Mouse (Mus musculus): Measurements from ENCODE around the gene Gabarapl2. TPM values are rescaled to one million over a fixed set of nuclear protein-coding genes. Genes with fewer than 3 reads are reported as not detected.
A peak's percentile ranks its signal among the peaks of the same experiment; 100 is the strongest.
"Not testable (repeated sequence)": the region's sequence is repeated elsewhere in the genome, so short reads cannot be mapped to it uniquely, and the experiment has no call there.

Gabarapl2 gene
- total RNA-seq, 2 experiments from 2014 or later, result 90.1 to 93.5 TPM

DNA sequence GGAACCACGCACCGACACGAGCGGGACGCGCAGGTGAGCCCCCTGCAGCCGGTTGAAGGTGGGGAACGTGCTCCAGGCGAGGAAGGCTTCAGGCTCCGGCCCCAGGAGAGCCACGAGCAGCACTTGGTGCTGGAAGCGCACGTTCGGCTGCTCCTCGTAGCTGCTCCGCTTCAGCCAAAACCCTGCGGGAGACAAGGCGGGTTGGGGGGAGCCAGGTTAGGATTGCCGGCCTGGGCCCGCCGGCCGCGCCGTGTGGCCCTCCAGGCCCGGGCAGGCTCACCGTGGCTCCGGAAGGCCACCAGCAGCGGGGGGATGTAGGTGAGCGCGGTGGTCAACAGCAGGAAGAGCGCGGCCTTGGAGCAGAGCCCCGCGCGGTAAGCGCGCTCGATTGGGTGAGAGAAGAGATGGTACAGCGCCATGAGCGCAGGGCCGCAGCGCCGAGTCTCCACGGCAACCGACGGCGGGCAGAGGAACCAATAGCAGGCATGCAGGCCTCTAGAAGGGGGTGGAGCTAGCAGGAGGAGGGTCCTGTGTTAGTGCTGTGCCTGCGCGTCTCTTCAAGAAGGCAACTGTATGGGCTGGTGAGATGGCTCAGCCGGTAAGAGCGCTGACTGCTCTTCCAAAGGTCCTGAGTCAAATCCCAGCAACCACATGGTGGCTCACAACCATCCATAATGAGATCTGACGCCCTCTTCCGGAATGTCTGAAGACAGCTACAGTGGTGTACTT lies 7.0 kb upstream of the Gabarapl2 start, which contains the start of gene Tmem231:
Gene Tmem231 (minus strand): TSS at position 534 of the 729 bp plus-strand sequence.
- DNase-seq, result peak; percentile 74 to 79
- intact Hi-C loops (cut with DNase I), result no loop called here

GRCm38 (mm10) chr8:111934201-111934600 lies 6.3 kb upstream of the Gabarapl2 start:
- intact Hi-C loops (cut with DNase I), result no loop called here
- no peak for DNase-seq

DNA sequence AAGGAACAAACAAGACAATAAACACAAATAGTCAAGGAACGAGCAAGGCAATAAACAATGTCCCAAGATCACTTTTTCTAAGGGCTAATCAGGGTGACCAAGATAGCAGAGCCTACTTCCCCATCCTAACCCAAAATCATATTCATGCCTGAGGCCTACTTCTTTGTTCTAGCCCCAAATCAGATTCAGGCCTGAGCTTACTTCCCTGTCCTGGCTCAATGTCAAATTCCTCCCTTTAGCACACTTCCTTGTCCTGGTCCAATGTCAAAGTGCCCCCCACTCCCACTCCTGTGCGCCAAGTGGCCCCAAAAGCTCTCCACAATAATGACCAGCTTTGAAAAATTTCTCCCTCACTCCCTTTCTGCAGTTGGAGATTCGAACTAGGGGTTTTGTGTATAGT lies 3.3 kb upstream of the Gabarapl2 start:
- intact Hi-C loops (cut with DNase I), result no loop called here

GRCm38 (mm10) chr8:111938076-111938985 lies 2.2 kb upstream of the Gabarapl2 start:
- intact Hi-C loops (cut with DNase I); DNase-seq: not testable (repeated sequence)

More for the DNA sequence above, 3.3 kb upstream of the Gabarapl2 start:
- no peak for DNase-seq

- intact Hi-C loops (cut with DNase I), result no loop called here
Observed at GRCm38 (mm10) chr8:111939516-111940142, 874 bp upstream of the Gabarapl2 start.

DNA sequence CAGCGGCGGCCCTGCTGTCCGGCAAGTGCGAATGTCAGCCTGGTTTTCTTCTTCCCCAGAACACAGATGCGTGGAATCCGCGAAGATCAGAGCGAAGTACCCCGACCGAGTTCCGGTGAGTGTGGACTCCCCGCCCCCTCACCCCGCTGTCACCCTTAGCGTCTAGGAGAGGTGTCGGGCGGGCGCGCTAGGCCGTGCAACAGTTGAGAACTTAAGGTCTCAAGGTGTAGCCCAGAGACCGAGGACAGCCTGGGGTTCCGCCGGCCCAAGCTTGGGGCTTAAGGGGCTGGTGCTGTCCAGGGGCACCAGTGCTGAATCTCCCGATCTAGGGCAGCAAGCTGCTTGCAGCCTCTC lies 575 bp downstream of the Gabarapl2 start:
- DNase-seq, result peak; percentile 12 to 36
- intact Hi-C loops (cut with DNase I), result no loop called here

More at GRCm38 (mm10) chr8:111939516-111940142, 874 bp upstream of the Gabarapl2 start:
- DNase-seq, result peak; percentile 18 to 19

DNA sequence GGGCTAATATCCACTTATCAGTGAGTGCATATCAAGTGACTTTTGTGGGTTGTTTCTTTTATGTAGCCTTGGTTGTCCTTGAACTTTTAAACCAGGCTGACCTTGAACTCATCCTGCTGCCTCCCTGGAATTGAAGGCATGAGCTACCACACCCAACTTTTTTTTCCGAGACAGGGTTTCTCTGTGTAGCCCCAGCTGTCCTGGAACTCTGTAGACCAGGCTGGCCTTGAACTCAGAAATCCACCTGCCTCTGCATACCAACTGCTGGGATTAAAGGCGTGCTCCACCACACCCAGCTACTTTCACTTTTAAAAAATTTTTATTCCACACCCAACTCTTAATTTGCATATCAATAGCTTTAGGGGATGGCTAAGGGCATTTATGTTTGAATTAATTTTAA lies 3.0 kb downstream of the Gabarapl2 start:
- DNase-seq, result no peak
- intact Hi-C loops (cut with DNase I), result no loop called here

DNA sequence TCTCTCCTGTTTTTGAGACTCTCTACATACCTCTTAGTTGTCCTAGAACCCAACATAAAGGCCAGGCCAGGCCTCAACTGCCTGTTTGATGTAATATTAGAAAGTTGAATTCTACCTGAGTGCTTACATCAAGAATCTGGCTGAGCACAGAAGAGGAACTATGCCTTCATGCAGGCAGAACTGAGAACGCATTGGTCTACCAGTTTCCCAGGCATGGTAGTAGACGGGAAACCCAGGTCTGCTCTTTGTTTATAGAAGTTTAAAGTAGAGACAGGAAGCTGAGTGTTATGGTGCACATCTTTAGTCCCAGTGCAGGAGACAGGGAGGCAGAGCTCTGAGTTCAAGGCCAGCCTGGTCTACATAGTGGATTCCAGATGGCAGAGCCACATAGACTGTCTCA lies 6.6 kb downstream of the Gabarapl2 start:
- no peak for DNase-seq
- intact Hi-C loops (cut with DNase I), result no loop called here

DNA sequence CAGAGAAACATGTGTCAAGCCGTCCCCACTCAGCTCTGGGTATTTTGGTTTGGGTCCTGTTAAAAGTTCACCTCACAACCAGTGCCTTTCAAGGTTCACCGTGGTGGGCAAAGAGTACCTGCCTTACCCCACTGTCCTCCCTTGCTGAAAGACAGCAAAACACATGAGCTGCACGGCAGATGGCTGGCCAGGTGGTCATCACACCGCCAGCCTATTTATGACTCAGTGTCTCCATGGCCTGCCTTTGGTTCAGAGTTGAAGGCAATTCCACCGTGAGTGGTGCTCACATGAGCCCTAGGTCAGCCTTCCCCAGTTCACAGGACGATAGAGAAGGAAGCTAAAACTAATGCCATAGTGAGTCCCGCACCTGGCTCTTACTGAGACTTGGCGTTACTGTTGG lies 7.5 kb downstream of the Gabarapl2 start:
- intact Hi-C loops (cut with DNase I), result no loop called here
- DNase-seq, result no peak

DNA sequence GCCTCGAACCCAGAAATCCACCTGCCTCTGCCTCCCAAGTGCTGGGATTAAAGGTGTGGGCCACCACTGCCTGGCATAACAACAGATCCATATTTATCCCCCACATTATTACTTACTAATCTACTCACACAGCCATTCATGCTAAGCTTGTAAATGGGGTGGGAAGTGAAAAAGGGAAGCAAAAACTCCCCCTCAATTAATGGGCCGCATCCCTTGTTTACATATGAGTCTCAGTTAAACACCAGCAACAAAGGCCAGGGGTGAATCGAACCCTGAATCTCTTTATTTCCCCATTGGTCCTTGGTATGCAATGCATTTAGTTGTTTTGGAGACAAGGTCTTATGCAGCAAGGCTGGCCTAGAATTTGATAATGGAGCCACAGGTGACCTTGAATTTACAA lies 10.3 kb downstream of the Gabarapl2 start:
- no peak for DNase-seq

GRCm38 (mm10) chr8:111951317-111951716 lies 10.8 kb downstream of the Gabarapl2 start:
- DNase-seq, result no peak
- intact Hi-C loops (cut with DNase I), result no loop called here

More for the DNA sequence above, 10.3 kb downstream of the Gabarapl2 start:
- intact Hi-C loops (cut with DNase I), result no loop called here

- intact Hi-C loops (cut with DNase I), result no loop called here
- no peak for DNase-seq
Observed at GRCm38 (mm10) chr8:111951936-111952335, 11.4 kb downstream of the Gabarapl2 start.

GRCm38 (mm10) chr8:111954844-111955594 lies 14.5 kb downstream of the Gabarapl2 start:
- DNase-seq, result no peak
- intact Hi-C loops (cut with DNase I), result no loop called here

DNA sequence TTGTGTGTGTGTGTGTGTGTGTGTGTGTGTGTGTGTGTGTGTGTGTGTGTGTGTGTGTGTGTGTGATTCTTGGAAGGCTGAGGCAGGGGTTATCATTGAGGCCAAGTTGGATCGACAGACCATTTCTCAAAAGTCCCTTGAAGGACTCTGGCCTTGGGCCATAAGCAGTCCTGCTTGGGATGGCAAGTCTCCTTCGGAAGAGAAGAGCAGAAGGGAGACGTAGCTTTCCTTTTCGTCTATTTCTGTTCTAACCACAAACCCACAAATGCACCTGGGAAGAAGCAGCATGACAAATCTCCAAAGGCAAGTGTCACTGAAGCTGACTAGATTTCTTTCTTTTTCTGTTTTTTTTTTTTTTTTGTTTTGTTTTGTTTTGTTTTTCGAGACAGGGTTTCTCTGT lies 15.4 kb downstream of the Gabarapl2 start:
- intact Hi-C loops (cut with DNase I), result no loop called here
- no peak for DNase-seq

DNA sequence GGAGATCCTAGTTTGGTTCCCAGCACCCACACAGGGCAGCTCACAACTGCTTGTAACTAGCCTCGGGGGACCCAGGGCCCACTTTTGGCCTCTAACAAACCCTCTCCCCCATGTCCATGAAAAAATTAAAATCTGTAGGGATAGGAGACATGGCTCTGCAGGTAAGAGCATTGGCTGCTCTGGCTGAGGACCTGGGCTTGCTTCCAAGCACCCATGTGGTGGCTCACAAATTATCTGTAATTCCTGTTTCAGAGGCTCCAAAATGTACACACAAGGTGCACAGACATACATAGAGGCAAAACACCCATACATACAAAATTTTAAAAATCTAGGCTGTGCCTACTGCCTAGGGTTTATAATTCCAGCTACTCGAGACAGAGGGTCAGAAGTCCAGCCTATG lies 16.7 kb downstream of the Gabarapl2 start:
- intact Hi-C loops (cut with DNase I), result no loop called here
- DNase-seq, result no peak

DNA sequence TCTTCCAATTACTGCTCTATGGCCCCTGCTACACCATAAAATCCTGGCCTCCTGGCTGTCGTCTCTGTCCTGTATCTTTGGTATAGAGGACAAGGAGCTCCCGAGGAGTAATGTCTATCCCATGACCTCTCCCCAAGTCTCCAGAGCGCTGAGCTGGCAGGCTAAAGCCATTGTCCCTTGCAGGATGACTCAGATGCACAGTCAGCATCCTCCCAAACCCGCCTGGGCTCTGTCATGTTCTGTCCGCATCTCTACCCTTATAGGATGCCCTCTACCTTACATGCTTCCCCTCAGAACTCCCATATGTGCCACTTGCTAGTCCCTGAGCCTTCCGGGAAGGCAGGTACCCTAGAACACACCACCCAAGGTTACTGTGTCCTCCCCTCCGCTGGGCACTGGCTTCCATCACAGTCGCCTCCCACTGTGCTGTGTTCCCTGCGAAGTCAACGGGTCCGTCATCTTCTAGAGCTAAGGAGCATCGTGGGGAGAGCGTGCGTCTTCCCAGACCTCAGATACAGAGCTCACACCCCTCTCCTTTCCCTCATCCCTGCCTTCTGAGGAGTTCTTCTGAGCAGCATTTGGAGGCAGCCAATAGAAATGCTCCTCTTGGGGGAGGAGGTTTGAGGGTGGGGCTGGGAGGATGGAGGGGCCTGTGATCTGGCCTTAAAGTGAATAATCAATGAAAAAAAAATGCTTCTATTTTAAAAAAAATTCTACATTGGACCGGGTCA lies 20.3 kb downstream of the Gabarapl2 start:
- intact Hi-C loops (cut with DNase I), result no loop called here
- no peak for DNase-seq

DNA sequence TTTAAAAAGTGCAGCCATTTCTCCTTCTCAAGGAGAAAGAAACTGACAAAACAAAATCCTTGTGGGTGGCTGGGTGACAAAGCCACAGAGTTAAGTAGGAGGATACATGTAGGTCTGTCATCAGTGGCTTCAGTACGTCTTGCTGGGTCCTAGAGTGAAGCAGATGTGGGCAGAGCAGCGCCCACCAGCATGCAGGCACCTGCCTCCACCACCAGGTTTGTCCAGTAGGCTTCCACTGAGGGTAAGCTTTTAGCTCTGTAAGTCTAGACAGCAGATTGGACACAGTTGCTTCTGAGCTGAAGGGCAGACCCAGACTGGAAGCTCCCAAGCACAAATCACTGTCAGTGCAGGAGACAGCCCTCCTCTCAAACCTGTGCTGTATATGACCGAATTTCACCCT lies 20.8 kb downstream of the Gabarapl2 start:
- no peak for DNase-seq
- intact Hi-C loops (cut with DNase I), result no loop called here

DNA sequence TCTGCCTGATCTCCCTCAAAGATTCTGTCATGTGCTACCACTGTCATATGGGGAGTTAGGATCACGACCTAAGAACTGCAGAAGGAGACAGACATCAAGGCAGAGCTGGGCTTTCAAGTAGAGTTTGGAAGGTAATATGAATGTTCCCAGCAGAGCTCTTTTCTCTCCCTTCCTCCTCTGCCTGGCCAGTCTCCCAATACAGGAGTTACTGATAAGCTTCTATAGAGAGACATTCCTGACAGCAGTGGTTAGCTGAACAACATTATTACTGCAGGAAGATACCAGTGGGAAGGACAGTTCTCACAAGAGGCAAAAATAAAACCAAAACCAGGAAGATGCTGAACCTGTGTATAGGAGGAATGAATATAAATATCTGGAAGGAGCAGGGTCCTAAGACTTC lies 22.1 kb downstream of the Gabarapl2 start:
- intact Hi-C loops (cut with DNase I), result no loop called here

DNA sequence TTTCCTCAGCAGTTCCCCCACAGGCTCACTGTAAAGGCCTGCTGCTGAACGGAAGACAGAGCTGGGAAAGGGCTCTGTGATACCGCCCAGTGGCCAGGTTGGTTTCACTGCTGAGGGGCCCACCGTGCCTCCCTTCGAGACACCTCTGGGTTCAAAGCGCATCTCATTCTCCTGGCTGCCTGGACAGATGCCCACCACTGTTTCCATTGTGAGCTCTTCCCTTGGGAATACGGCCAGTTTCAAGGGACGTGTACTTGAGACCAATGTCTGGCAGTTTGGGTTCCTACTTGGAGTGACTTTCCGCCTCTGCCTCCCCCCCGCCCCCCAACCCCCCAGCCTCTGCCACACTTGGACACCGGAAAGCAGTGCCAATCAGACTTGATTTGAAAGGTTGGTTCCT lies 22.6 kb downstream of the Gabarapl2 start:
- intact Hi-C loops (cut with DNase I), result no loop called here
- no peak for DNase-seq

More for the DNA sequence above, 22.1 kb downstream of the Gabarapl2 start:
- DNase-seq, result no peak

DNA sequence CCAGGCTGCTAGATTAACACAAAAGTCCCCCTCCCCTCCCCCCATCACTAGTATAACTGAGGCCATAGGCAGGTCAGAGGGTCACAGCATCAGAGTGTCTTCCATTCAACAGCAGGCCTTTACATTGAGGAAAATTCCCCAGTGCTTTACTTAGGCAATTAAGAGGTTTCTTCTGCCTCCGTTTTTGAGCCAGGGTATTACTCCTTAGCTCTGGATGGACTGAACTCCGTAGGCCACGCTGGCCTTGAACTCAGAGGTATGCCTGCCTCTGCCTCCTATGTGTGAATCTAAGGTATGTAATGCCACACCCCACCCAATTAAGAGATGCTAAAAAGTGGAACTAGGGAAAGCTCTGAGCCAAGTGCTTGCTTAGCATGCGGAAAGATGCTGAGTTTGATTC lies 23.0 kb downstream of the Gabarapl2 start:
- no peak for DNase-seq
- intact Hi-C loops (cut with DNase I), result no loop called here
